Mouse (Mus musculus) gastrocnemius, postnatal 14 days (tissue): ENCODE measurements around the gene Astn1. TPM values are rescaled to one million over a fixed set of nuclear protein-coding genes. Genes with fewer than 3 reads are reported as not detected.

Experiments used
- DNase-seq: peaks from one replicate; pipeline ENCODE4 v3.0.0; 2021; ENCODE audit warnings: mixed read lengths
- intact Hi-C: fragments of 180-260 bp; cut with DNase I; formaldehyde crosslinking; loops from one replicate; pipeline ENCODE4 v1.15.1; 2025; ENCODE audit warnings: low total_unique reads
- total RNA-seq, 2 experiments: library from RNA; stranded (reverse); gene quantifications; 2 replicates each; pipeline ENCODE4 v1.2.3; 2021

The Astn1 gene
- total RNA-seq, 2 experiments from 2014 or later, result 0.38 to 0.39 TPM

GRCm38 (mm10) chr1:158510478-158511207, 148.6 kb downstream of the Astn1 start:
- DNase-seq, result peak; percentile 23
- intact Hi-C loops, result no loop called here

- DNase-seq, result no peak
- intact Hi-C loops, result no loop called here
Observed at GRCm38 (mm10) chr1:158512089-158512488, 150.0 kb downstream of the Astn1 start.

GRCm38 (mm10) chr1:158512636-158513035, 150.6 kb downstream of the Astn1 start:
- no peak for DNase-seq
- intact Hi-C loops, result no loop called here

GRCm38 (mm10) chr1:158513572-158513971, 151.5 kb downstream of the Astn1 start:
- intact Hi-C loops, result no loop called here
- no peak for DNase-seq

GRCm38 (mm10) chr1:158516558-158516957, 154.5 kb downstream of the Astn1 start:
- DNase-seq, result no peak
- intact Hi-C loops, result no loop called here

- DNase-seq, result no peak
- intact Hi-C loops, result no loop called here
Observed at GRCm38 (mm10) chr1:158536195-158536594, 174.1 kb downstream of the Astn1 start.

GRCm38 (mm10) chr1:158536867-158537266, 174.8 kb downstream of the Astn1 start:
- intact Hi-C loops, result no loop called here
- DNase-seq, result no peak

- no peak for DNase-seq
- intact Hi-C loops, result no loop called here
Observed at GRCm38 (mm10) chr1:158545095-158545494, 183.0 kb downstream of the Astn1 start.

- intact Hi-C loops, result no loop called here
- DNase-seq, result no peak
Observed at GRCm38 (mm10) chr1:158546513-158546912, 184.4 kb downstream of the Astn1 start.

- intact Hi-C loops, result no loop called here
Observed at GRCm38 (mm10) chr1:158547592-158548211, 185.6 kb downstream of the Astn1 start.

GRCm38 (mm10) chr1:158548319-158548718, 186.2 kb downstream of the Astn1 start:
- intact Hi-C loops, result no loop called here
- no peak for DNase-seq

More at GRCm38 (mm10) chr1:158547592-158548211, 185.6 kb downstream of the Astn1 start:
- DNase-seq, result no peak

- no peak for DNase-seq
- intact Hi-C loops, result no loop called here
Observed at GRCm38 (mm10) chr1:158549616-158550015, 187.5 kb downstream of the Astn1 start.

- DNase-seq, result no peak
- intact Hi-C loops, result no loop called here
Observed at GRCm38 (mm10) chr1:158551951-158552350, 189.9 kb downstream of the Astn1 start.

- intact Hi-C loops, result no loop called here
- no peak for DNase-seq
Observed at GRCm38 (mm10) chr1:158553341-158553740, 191.3 kb downstream of the Astn1 start.

GRCm38 (mm10) chr1:158554020-158554505, 192.0 kb downstream of the Astn1 start:
- DNase-seq, result peak; percentile 6
- intact Hi-C loops, result no loop called here

- intact Hi-C loops, result no loop called here
- no peak for DNase-seq
Observed at GRCm38 (mm10) chr1:158573168-158573567, 211.1 kb downstream of the Astn1 start.

GRCm38 (mm10) chr1:158573597-158573996, 211.5 kb downstream of the Astn1 start:
- intact Hi-C loops, result no loop called here
- DNase-seq, result no peak

GRCm38 (mm10) chr1:158575997-158576396, 213.9 kb downstream of the Astn1 start:
- intact Hi-C loops, result no loop called here
- no peak for DNase-seq

GRCm38 (mm10) chr1:158581806-158582205, 219.7 kb downstream of the Astn1 start:
- no peak for DNase-seq
- intact Hi-C loops, result no loop called here

- intact Hi-C loops, result no loop called here
- DNase-seq, result no peak
Observed at GRCm38 (mm10) chr1:158588903-158589302, 226.8 kb downstream of the Astn1 start.
